Mouse (Mus musculus) layer of hippocampus, postnatal 14 days (tissue): Measurements from ENCODE around the gene Meltf. TPM values are rescaled to one million over a fixed set of nuclear protein-coding genes. Genes with fewer than 3 reads are reported as not detected.
"Not testable (repeated sequence)": the region's sequence is repeated elsewhere in the genome, so short reads cannot be mapped to it uniquely, and the experiment has no call there.

Experiments
- DNase-seq, 2 experiments: peaks; one replicate each; pipeline ENCODE4 v3.0.0; 2021 to 2022; ENCODE audit warnings: low spot score in 2 of 2, mixed read lengths in 1 of 2
- total RNA-seq, 2 experiments: library from RNA; stranded (reverse); gene quantifications; 2 replicates each; pipeline ENCODE4 v1.2.3; 2021

The Meltf gene
- total RNA-seq, 2 experiments from 2014 or later, result 0.18 to 0.21 TPM

- DNase-seq, result peak; percentile 92 to 94
Observed at GRCm38 (mm10) chr16:31932840-31933697, 54.5 kb downstream of the Meltf start.

GRCm38 (mm10) chr16:31933751-31934549 lies 55.3 kb downstream of the Meltf start, which contains the start of gene Pigz:
Gene Pigz, plus strand, starts transcription at chr16:31933851.
- DNase-seq, result peak; percentile 58 to 60

- DNase-seq, result no peak
Observed at GRCm38 (mm10) chr16:31934550-31935010, 56.0 kb downstream of the Meltf start.

DNA sequence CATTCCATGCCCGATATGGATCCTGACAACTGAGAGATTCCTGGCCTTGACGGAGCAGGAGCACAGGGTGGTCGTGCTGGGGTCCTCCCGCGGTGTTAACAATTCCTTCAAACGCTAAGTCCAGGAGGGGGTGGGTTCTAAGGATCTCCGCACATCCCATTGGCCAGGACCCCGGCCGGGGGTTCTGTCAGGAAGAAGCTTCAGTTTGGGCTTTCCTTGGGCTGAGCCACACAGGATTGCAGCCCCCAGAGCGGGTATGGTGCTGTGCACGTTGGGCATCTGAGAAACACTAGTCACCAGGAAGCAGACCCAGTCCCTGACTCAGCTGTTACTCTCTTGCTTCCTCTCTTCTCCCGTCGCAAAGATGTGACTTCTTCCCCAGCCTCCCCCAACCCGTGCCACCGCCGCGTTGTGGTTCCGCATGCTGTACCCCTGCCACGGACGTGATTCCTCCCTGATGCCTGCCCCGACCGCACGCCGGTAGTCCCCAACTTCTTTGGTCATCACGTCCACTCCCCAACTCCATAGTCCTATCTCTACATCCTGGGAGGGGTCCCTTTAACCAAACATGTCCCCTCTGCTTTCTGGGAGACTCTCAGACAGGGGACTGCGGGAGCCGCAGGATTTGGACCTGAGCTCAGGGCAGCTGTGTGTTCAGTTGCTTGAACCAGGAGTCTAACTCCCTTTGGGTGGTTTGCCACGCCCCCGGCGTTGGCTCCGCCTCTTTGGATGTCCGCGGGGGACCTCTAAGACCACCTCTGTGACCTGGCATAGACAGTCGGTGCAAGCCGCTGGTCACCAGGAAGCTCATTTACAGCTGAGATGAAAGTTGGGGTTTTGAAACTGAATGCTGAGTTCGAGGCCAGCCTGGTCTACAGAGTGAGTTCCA lies 56.7 kb downstream of the Meltf start:
- DNase-seq, result no peak

DNA sequence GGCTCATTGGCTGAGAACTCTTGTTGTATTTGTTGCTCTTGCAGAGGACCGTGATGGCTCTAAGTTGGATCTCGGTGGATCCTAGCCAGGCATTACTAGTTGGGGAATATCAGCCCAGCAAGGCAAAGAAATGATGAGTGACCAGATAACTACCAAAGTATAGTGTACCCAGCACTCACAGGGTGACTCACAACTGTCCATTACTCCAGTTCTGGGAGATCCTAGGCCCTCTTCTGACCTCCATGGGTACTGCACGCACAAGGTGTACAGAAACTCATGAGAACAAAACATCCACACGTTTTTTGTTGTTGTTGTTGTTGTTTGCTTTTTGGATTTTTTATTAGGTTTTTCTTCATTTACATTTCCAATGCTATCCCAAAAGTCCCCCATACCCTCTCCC lies 58.0 kb downstream of the Meltf start:
- no peak for DNase-seq

GRCm38 (mm10) chr16:31938856-31939255 lies 60.2 kb downstream of the Meltf start:
- DNase-seq, result no peak

DNA sequence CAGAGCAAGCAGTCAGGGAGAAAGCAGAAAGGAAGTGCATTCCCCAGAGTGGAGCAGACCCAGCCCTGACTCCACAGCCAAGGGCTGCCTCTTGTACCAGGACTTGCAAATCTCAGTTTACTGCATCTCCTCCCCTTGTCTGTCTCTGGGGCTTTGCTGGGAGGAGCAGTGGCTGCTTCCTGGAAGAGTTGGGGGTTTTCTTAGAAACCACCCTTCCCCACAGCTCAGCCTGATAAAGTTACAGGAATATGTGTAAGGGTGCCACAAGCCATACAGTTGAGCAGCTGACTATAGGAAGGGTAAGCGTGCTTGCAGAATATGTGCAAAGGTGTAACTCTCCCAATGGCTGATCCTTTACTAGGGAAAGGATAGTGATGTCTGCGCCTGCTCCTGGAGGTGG lies 62.0 kb downstream of the Meltf start:
- DNase-seq, result no peak

GRCm38 (mm10) chr16:31943980-31944379 lies 65.4 kb downstream of the Meltf start:
- peak; percentile 77 to 80 for DNase-seq

DNA sequence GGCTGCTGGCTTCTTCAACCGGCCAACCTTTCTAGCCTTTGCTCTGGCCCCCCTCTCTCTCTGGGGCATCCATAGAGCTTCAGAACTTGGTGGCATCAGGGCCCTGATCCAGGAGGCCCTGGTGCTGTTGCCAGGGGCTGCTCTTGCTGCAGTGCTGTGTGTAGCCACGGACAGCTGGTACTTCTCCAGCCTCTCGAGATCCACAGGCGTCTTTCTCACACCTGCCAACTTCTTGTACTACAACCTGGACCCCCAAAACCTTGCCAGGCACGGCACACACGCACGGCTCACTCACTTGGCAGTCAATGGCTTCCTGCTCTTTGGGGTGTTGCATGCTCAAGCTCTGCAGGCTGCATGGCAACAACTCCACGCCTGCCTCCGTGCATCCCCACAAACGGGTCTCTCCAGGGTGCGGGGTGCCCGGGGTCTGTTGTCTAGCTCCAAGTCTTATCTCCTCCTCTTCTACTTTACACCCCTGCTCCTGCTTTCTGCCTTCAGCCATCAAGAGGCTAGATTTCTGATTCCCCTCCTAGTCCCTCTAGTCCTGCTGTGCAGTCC lies 66.2 kb downstream of the Meltf start:
- no peak for DNase-seq

- DNase-seq, result no peak
Observed at GRCm38 (mm10) chr16:31945372-31945771, 66.8 kb downstream of the Meltf start.

- not testable (repeated sequence) for DNase-seq
Observed at GRCm38 (mm10) chr16:31945986-31946385, 67.4 kb downstream of the Meltf start.

DNA sequence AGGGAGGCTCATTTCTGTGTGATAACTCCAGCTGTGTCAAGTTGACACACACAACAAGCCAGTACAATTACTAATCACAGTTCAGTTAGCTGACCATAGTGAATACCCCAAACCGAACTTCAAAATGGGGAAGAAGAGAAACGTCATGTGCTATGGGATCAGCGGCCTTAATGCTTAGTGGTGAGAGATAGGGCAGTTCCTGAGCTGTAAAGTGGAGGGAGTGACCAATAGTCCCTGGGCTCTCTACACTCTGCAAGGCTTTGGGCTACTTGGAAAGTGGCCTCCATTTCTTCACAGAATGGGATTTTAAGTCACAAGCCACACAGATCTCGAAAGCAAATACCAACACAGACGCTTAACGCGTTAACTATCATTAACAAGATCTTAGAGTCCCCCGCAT lies 68.7 kb downstream of the Meltf start:
- DNase-seq, result no peak

- DNase-seq, result no peak
Observed at GRCm38 (mm10) chr16:31947901-31948316, 69.3 kb downstream of the Meltf start.

DNA sequence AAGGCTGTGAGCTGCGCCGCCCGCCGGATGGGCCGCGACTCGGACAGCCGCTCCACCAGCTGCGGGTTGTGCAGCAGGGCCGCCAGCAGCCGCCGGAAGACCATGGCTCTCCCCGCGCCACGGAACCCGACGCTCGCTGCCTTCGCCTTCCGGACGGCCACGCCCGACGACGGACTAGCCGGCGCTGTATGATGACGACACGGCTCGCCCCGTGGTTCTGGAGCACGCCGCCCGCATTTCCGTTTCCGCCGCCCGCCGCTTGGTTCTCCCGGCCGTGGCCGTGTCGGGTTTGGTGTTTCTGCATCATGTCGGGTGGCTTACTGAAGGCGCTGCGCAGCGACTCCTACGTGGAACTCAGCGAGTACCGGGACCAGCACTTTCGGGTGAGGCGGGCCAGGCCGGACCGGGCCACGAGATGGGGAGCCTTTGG lies 69.8 kb downstream of the Meltf start, which contains the start of the genes 0610012G03Rik and Ncbp2:
0610012G03Rik (minus strand) TSS at position 150 of the 430 bp plus-strand sequence.
Ncbp2 (plus strand) TSS at position 169 of the 430 bp plus-strand sequence.
- DNase-seq, result peak; percentile 96 to 97

Other genes with a start within 250 kb of the Meltf start
- 10 to 100 TPM; 52.0 to 56.1 TPM for gene Dlg1, start 215.4 kb upstream of the Meltf start, total RNA-seq
- gene Pigz, start 55.0 kb downstream of the Meltf start, total RNA-seq, result 10 to 100 TPM; 10.5 to 13.1 TPM
- 10 to 100 TPM; 49.5 to 50.8 TPM for gene 0610012G03Rik, start 69.7 kb downstream of the Meltf start, total RNA-seq
- gene Ncbp2, start 69.7 kb downstream of the Meltf start, total RNA-seq, result 10 to 100 TPM; 47.8 to 52.5 TPM
- 10 to 100 TPM; 40.0 to 43.4 TPM for gene Senp5, start 124.5 kb downstream of the Meltf start, total RNA-seq
- 10 to 100 TPM; 33.3 TPM for gene Pak2, start 200.5 kb downstream of the Meltf start, total RNA-seq
- 10 to 100 TPM; 29.2 to 29.7 TPM for gene Pigx, start 220.9 kb downstream of the Meltf start, total RNA-seq
- gene Cep19, start 221.0 kb downstream of the Meltf start, total RNA-seq, result 10 to 100 TPM; 61.5 to 65.9 TPM